Mouse (Mus musculus) hindbrain, embryonic 13.5 days (tissue): ENCODE measurements around the gene Stx2. TPM values are rescaled to one million over a fixed set of nuclear protein-coding genes. Genes with fewer than 3 reads are reported as not detected.
A peak's percentile ranks its signal among the peaks of the same experiment; 100 is the strongest.

Experiments used
- ATAC-seq: fragments of 200-750 bp; cut with Nextera tagmentation; 2 replicates; pipeline ENCODE4 v1.8.0; 2017; ENCODE audit warnings: moderate TSS enrichment; ENCODE audit not compliant: low FRiP score
- H3K27ac ChIP-seq: fragments of 300-500 bp; sonication (generic); 2 replicates; pipeline ENCODE4 v1.5.1; 2015; ENCODE audit warnings: inconsistent platforms, mild to moderate bottlenecking, moderate library complexity
- H3K27me3 ChIP-seq: fragments of 300-500 bp; sonication (generic); 2 replicates; pipeline ENCODE4 v1.6.1; 2015; ENCODE audit warnings: mild to moderate bottlenecking, inconsistent platforms
- H3K36me3 ChIP-seq: fragments of 300-500 bp; sonication (generic); 2 replicates; pipeline ENCODE4 v1.6.1; 2015; ENCODE audit warnings: mild to moderate bottlenecking, inconsistent platforms
- H3K4me1 ChIP-seq: fragments of 300-500 bp; sonication (generic); replicated peaks from 2 replicates; pipeline ENCODE4 v1.6.1; 2015; ENCODE audit warnings: inconsistent platforms
- H3K4me2 ChIP-seq: fragments of 300-500 bp; sonication (generic); 2 replicates; pipeline ENCODE4 v1.6.1; 2015; ENCODE audit warnings: inconsistent platforms, mild to moderate bottlenecking, moderate library complexity
- H3K4me3 ChIP-seq: fragments of 300-500 bp; sonication (generic); 2 replicates; pipeline ENCODE4 v1.5.1; 2015; ENCODE audit warnings: mild to moderate bottlenecking, inconsistent platforms
- H3K9ac ChIP-seq: fragments of 300-500 bp; sonication (generic); 2 replicates; pipeline ENCODE4 v1.6.1; 2015; ENCODE audit warnings: mild to moderate bottlenecking, inconsistent platforms
- H3K9me3 ChIP-seq: fragments of 300-500 bp; sonication (generic); 2 replicates; pipeline ENCODE4 v1.6.1; 2016; ENCODE audit warnings: inconsistent platforms
- WGBS: fragments of 180-500 bp; shearing (Covaris S2); methylation state at CpG from one replicate; pipeline ENCODE4 v1.1.7; 2015; 5-methylcytosine and 5-hydroxymethylcytosine counted together
- polyA plus RNA-seq: library from polyadenylated mRNA; unstranded; fragments of >200 nt; fragmentation: Nextera tagmentation; extraction: Ambion mirVana; gene quantifications from 2 replicates; pipeline ENCODE4 v1.2.1, GENCODE M21; 2015

Stx2 gene
- polyA plus RNA-seq, 1 experiment from 2014 or later = 21.1 TPM

DNA sequence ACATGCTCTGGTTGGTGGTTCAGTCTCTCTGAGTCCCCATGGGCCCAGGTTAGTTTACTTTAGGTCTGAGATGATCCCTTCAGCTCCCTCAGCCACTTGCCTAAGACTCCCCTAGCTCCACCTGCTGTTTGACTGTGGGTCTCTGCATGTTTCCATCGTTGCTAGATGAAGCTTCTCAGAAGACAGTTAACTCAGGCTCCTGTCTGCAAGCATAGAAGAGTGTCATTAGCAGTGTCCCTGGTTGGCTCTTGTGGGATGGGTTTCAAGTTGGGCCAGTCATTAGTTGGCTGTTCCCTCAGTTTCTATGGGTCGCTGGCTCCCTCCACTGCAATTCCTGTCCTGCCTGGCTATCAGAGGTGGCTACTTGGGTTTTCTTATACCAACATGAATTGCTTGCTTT, 16.7 kb upstream of the Stx2 start:
- Histone ChIP-seq H3K4me2 (no peak overlapping the region), H3K27me3 (no peaks in the 10 kb centered on the region), H3K4me1 (peaks cover 14% of the 10 kb centered on the region), H3K4me3 (no peak overlapping the region), H3K9ac (no peak overlapping the region), H3K36me3 (peaks cover 35% of the 10 kb centered on the region), H3K9me3 (no peaks in the 10 kb centered on the region), H3K27ac (no peak overlapping the region)
- ATAC-seq = no peak
- WGBS = 51% methylated on average over 2 of the region's 2 CpGs

GRCm38 (mm10) chr5:129020731-129021130, 12.4 kb upstream of the Stx2 start:
- Histone ChIP-seq H3K4me2 (peak overlapping the region; percentile 95), H3K4me3 (peak overlapping the region; percentile 95), H3K9ac (peak overlapping the region; percentile 97), H3K9me3 (no peaks in the 10 kb centered on the region), H3K36me3 (peaks cover 25% of the 10 kb centered on the region), H3K4me1 (peaks cover 22% of the 10 kb centered on the region), H3K27me3 (no peaks in the 10 kb centered on the region), H3K27ac (peak overlapping the region; percentile 99)
- peak; percentile 19 for ATAC-seq
- 2% methylated on average over 24 of the region's 28 CpGs for WGBS

- Histone ChIP-seq H3K4me3 (peak overlapping the region; percentile 95), H3K36me3 (peaks cover 20% of the 10 kb centered on the region), H3K9me3 (no peaks in the 10 kb centered on the region), H3K27ac (peak overlapping the region; percentile 99), H3K27me3 (no peaks in the 10 kb centered on the region), H3K4me1 (peaks cover 22% of the 10 kb centered on the region), H3K9ac (peak overlapping the region; percentile 97), H3K4me2 (peak overlapping the region; percentile 95)
- ATAC-seq = peak; percentile 73
- under 1% methylated on average over 54 of the region's 56 CpGs for WGBS
Observed at GRCm38 (mm10) chr5:129020300-129020668, 11.9 kb upstream of the Stx2 start.

DNA sequence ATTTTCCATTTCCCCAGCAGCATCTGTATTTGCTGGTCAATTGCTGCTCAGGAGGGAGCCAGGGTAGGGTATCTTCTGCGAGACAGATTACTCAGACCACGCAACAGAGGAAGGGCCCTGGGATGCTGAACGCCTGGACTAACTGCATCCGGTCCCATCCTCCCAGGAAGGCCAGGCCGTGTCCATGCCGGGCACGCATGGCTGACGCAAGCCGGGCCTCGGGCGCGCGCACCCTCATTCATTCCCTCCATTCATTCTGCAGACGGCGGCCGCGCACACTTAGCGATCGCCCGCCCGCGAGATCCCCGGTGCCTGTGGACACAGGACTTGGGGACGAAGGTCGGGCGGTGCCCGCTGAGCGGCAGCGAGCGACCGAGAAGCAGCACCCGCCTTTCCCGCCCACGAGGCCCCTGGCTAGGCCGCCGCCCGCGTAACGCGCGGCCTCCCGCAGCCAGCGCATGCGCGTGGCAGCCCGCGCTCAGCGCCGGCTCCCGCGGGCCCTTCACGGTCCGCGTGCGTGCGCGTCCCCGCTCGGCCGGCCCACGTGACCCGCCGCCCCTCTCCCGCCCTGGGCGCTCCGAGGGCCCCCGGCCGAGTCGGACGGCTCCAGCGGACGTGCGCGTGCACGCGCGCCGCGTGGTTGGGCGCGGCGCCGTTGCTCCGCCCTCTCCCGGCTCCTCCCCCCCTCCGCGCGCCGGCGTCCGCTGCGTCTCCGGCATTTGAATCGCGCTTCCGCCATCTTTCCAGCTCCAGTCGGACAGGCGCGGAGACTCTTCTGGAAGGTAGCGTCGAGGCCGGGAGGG, 11.3 kb upstream of the Stx2 start, which contains the start of gene Ran:
Gene Ran (plus strand): TSS at position 573 of the 803 bp plus-strand sequence.
- H3K4me1 ChIP-seq = peaks cover 22% of the 10 kb centered on the region
- WGBS = 1% methylated on average over 70 of the region's 102 CpGs
- H3K9me3 ChIP-seq = no peaks in the 10 kb centered on the region
- peak within 1 kb of the TSS; percentile 95 for H3K4me2 ChIP-seq
- H3K27ac ChIP-seq = peak within 1 kb of the TSS; percentile 99
- H3K36me3 ChIP-seq = peaks cover 15% of the 10 kb centered on the region
- peak within 1 kb of the TSS; percentile 97 for H3K9ac ChIP-seq
- no peaks in the 10 kb centered on the region for H3K27me3 ChIP-seq
- ATAC-seq = peak; percentile 89
- peak within 1 kb of the TSS; percentile 95 for H3K4me3 ChIP-seq

GRCm38 (mm10) chr5:129018782-129019489, 10.6 kb upstream of the Stx2 start:
- no peaks in the 10 kb centered on the region for H3K9me3 ChIP-seq
- peaks cover 22% of the 10 kb centered on the region for H3K4me1 ChIP-seq
- peak overlapping the region; percentile 99 for H3K27ac ChIP-seq
- peak overlapping the region; percentile 59 for H3K4me2 ChIP-seq
- WGBS = 88% methylated on average over 13 of the region's 13 CpGs
- H3K36me3 ChIP-seq = peaks cover 9% of the 10 kb centered on the region
- peak overlapping the region; percentile 81 for H3K9ac ChIP-seq
- H3K27me3 ChIP-seq = no peaks in the 10 kb centered on the region
- ATAC-seq = peak; percentile 1; the same call in 1 of the 2 replicates
- peak overlapping the region; percentile 95 for H3K4me3 ChIP-seq

DNA sequence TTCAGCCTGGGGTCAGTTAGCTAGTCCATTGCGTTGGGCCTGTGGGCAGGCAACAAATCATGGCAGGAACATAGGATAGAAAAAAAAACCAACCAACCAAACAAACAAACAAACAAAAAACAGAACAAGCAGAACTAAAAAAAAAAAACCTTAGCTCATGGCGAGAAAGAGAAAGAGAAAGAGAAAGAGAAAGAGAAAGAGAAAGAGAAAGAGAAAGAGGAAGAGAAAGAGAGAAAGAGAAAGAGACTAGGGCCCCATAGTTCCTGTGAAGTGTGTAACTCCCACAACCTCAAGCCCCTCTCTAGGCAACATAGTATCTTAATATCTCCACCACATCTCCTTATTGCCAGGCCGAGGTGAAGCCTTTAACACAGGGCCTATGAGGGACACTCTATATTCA, 8.0 kb upstream of the Stx2 start:
- Histone ChIP-seq H3K4me3 (no peak overlapping the region), H3K9ac (no peak overlapping the region), H3K27me3 (no peaks in the 10 kb centered on the region), H3K36me3 (no peaks in the 10 kb centered on the region), H3K9me3 (no peaks in the 10 kb centered on the region), H3K27ac (no peak overlapping the region), H3K4me1 (peaks cover 12% of the 10 kb centered on the region), H3K4me2 (no peak overlapping the region)
- ATAC-seq = no peak
- WGBS = 98% methylated on average over 3 of the region's 3 CpGs

GRCm38 (mm10) chr5:129015540-129015939, 7.2 kb upstream of the Stx2 start:
- ATAC-seq = no peak
- Histone ChIP-seq H3K36me3 (no peaks in the 10 kb centered on the region), H3K9me3 (no peaks in the 10 kb centered on the region), H3K4me1 (peaks cover 9% of the 10 kb centered on the region; the same call in 1 of the 2 replicates), H3K4me3 (no peak overlapping the region), H3K27ac (no peak overlapping the region), H3K27me3 (no peaks in the 10 kb centered on the region), H3K9ac (no peak overlapping the region), H3K4me2 (no peak overlapping the region)
- WGBS = 92% methylated on average over 5 of the region's 5 CpGs

DNA sequence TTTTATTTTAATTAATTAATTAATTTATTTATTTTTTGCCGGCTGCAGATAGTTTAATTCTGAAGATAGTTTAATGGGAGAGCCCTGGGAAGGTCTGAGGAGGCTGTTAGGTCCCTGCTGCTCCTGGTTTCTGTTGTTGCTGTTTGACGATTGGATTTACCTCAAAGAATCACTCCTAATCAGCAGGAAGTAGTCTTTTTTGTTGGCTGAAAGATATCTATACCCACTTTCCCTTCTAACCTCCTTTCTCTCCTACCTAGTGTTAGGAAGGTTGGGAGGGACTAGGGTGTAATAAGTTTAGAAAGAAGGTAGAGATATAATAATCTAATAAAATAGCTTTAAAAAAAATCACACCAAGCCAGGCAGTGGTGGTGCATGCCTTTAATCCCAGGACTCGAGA, 6.6 kb upstream of the Stx2 start:
- H3K4me3 ChIP-seq = no peak overlapping the region
- no peak overlapping the region for H3K4me2 ChIP-seq
- no peak overlapping the region for H3K9ac ChIP-seq
- ATAC-seq = no peak
- no peak overlapping the region for H3K27ac ChIP-seq
- peaks cover 9% of the 10 kb centered on the region; the same call in 1 of the 2 replicates for H3K4me1 ChIP-seq
- 77% methylated on average over 3 of the region's 3 CpGs for WGBS
- H3K36me3 ChIP-seq = no peaks in the 10 kb centered on the region
- H3K9me3 ChIP-seq = no peaks in the 10 kb centered on the region
- H3K27me3 ChIP-seq = no peaks in the 10 kb centered on the region

DNA sequence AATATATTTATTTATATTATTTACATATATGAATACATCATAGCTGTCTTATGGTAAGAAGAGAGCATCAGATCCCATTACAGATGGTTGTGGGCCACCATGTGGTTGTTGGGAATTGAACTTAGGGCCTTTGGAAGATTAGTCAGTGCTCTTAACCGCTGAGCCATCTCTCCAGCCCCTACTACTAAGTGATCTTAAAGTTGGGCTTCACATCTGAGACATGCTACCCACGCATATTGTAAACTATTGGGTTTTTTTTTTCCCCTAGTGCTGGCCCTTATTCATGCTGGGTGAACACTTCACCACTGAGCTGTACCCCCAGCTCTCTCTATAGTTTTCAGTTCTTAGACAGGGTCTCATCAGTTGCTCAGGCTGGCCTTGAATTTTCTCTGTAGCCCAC, 2.6 kb upstream of the Stx2 start:
- Histone ChIP-seq H3K27ac (no peak overlapping the region), H3K9me3 (no peaks in the 10 kb centered on the region), H3K4me1 (peaks cover 27% of the 10 kb centered on the region), H3K4me2 (no peak overlapping the region), H3K36me3 (no peaks in the 10 kb centered on the region), H3K27me3 (no peaks in the 10 kb centered on the region), H3K4me3 (no peak overlapping the region), H3K9ac (no peak overlapping the region)
- 84% methylated on average over 2 of the region's 2 CpGs for WGBS
- no peak for ATAC-seq

- H3K36me3 ChIP-seq = peaks cover 8% of the 10 kb centered on the region; the same call in 1 of the 2 replicates
- ATAC-seq = no peak
- H3K27ac ChIP-seq = no peak overlapping the region
- no peaks in the 10 kb centered on the region for H3K27me3 ChIP-seq
- H3K9ac ChIP-seq = no peak overlapping the region
- no peak overlapping the region for H3K4me2 ChIP-seq
- WGBS = 81% methylated on average over 3 of the region's 3 CpGs
- H3K4me1 ChIP-seq = peaks cover 38% of the 10 kb centered on the region
- no peak overlapping the region for H3K4me3 ChIP-seq
- no peaks in the 10 kb centered on the region for H3K9me3 ChIP-seq
Observed at GRCm38 (mm10) chr5:129009577-129009976, 1.2 kb upstream of the Stx2 start.

DNA sequence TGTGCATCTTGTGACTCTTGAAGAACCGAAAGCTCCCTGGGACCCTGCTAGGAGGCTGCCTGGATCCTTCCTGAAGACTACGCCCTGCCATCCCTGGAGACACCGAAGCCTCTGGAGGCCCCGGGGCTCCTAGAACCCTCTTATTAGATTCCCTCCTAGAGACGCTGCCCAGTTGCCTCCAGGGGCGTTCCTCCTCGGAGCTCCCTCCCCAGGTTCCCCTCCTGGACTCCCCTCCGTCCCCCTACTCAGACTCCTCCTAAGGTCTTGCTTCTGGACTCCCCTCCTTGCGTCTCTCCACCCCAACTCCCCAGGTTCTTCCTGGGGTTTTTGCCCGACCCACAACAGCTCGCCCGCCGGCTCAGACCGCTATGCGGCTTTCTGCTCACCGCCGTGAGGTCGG, 366 bp downstream of the Stx2 start:
- WGBS = 0% methylated on average over 18 of the region's 18 CpGs

More for the DNA sequence above, 366 bp downstream of the Stx2 start:
- Histone ChIP-seq H3K27ac (peak overlapping the region; percentile 66), H3K9ac (peak overlapping the region; percentile 84), H3K27me3 (no peaks in the 10 kb centered on the region), H3K4me3 (peak overlapping the region; percentile 66), H3K4me2 (peak overlapping the region; percentile 81), H3K36me3 (peaks cover 8% of the 10 kb centered on the region; the same call in 1 of the 2 replicates), H3K4me1 (peaks cover 38% of the 10 kb centered on the region), H3K9me3 (no peaks in the 10 kb centered on the region)
- peak; percentile 67 for ATAC-seq
